Mouse (Mus musculus) G1E (cell line): ENCODE data around the gene Rspo1.
"Not testable (repeated sequence)": the region's sequence is repeated elsewhere in the genome, so short reads cannot be mapped to it uniquely, and the experiment has no call there.

Experiments used
- CTCF ChIP-seq: IDR thresholded peaks from 2 replicates; pipeline ENCODE4 v1.5.1; 2012; ENCODE audit warnings: low read depth, low read length, inconsistent platforms, mixed read lengths
- GATA2 ChIP-seq: IDR thresholded peaks from 2 replicates; pipeline ENCODE4 v1.6.1; 2012; ENCODE audit warnings: low read depth, low read length, inconsistent platforms, borderline replicate concordance
- POLR2AphosphoS5 ChIP-seq: IDR thresholded peaks from 2 replicates; pipeline ENCODE4 v1.6.1; 2012; ENCODE audit warnings: low read depth, low read length, inconsistent platforms; ENCODE audit not compliant: insufficient replicate concordance
- TAL1 ChIP-seq: conservative IDR thresholded peaks from 2 replicates; pipeline ENCODE4 v1.6.1; 2012; ENCODE audit warnings: low read depth, low read length, inconsistent platforms, mixed read lengths

- not testable (repeated sequence) for TF ChIP-seq TAL1, CTCF, POLR2AphosphoS5, GATA2
Measured at GRCm38 (mm10) chr4:124939211-124939610, 47.0 kb upstream of the Rspo1 start, which contains the start of gene Cdca8.
